Mouse (Mus musculus) megakaryocyte, embryonic 14.5 days (primary cell): ENCODE measurements around the gene Gm26938. TPM values are rescaled to one million over a fixed set of nuclear protein-coding genes. Genes with fewer than 3 reads are reported as not detected.

Source experiments
- H3K27me3 ChIP-seq: replicated peaks from 2 replicates; pipeline ENCODE3; 2012; ENCODE audit warnings: inconsistent platforms
- H3K36me3 ChIP-seq: replicated peaks from 2 replicates; pipeline ENCODE3; 2012; ENCODE audit warnings: low read length, inconsistent platforms, mixed read lengths
- H3K4me1 ChIP-seq: 2 replicates; pipeline ENCODE4 v1.6.1; 2012; ENCODE audit warnings: inconsistent platforms
- H3K4me3 ChIP-seq: replicated peaks from 2 replicates; pipeline ENCODE3; 2012; ENCODE audit warnings: moderate library complexity, mild to moderate bottlenecking, inconsistent platforms
- H3K9me3 ChIP-seq: 2 replicates; pipeline ENCODE4 v1.6.1; 2012; ENCODE audit warnings: inconsistent platforms
- FLI1 ChIP-seq: IDR thresholded peaks from 2 replicates; pipeline ENCODE4 v1.6.1; 2012; ENCODE audit warnings: low read length, inconsistent platforms, mixed read lengths
- GATA1 ChIP-seq: IDR thresholded peaks from 3 replicates; pipeline ENCODE4 v1.6.1; 2012; ENCODE audit warnings: mixed read lengths, low read length, inconsistent platforms, borderline replicate concordance
- polyA plus RNA-seq: library from polyadenylated mRNA; stranded (reverse); fragments of >175 nt; gene quantifications from 2 replicates; pipeline ENCODE4 v1.2.3, GENCODE M21; 2012; ENCODE audit warnings: low replicate concordance; ENCODE audit not compliant: insufficient read depth

The Gm26938 gene
- polyA plus RNA-seq, 1 experiment: not detected

GRCm38 (mm10) chr5:139796001-139796620 is 30.1 kb downstream of the Gm26938 start:
- peaks cover 90% of the 10 kb centered on the region for H3K4me1 ChIP-seq
- TF ChIP-seq GATA1: no peak
- TF ChIP-seq FLI1: no peak
- no peaks in the 10 kb centered on the region for H3K27me3 ChIP-seq
- peak overlapping the region; percentile 99 for H3K4me3 ChIP-seq
- no peaks in the 10 kb centered on the region for H3K9me3 ChIP-seq
- peaks cover 85% of the 10 kb centered on the region for H3K36me3 ChIP-seq

- Histone ChIP-seq H3K4me1 (peaks cover 90% of the 10 kb centered on the region), H3K4me3 (peak overlapping the region; percentile 99), H3K27me3 (no peaks in the 10 kb centered on the region), H3K36me3 (peaks cover 73% of the 10 kb centered on the region), H3K9me3 (no peaks in the 10 kb centered on the region)
- TF ChIP-seq GATA1 (no peak), FLI1 (no peak)
Measured at GRCm38 (mm10) chr5:139794938-139795337, 31.3 kb downstream of the Gm26938 start.

DNA sequence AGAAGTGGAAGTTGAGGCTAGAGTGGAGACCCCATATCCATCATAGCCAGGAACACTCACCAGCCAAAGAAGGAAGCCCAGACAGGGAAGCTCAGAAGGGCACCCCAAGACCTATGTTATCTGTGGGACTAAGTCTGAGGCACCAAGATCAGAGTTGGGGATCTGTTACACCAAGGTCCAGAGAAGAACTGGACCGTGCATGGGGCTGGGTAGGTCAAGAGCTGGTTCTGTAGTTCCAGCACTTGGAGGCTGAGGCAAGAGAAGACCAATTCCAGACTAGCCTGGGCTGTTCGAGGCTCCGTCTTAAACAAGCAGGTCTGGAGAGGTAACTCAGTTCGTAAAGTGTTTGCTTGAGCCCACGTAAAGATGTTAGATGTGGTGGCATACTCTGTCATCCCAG is 32.1 kb downstream of the Gm26938 start:
- Histone ChIP-seq H3K4me3 (peak overlapping the region; percentile 99), H3K4me1 (peaks cover 90% of the 10 kb centered on the region), H3K27me3 (no peaks in the 10 kb centered on the region), H3K36me3 (peaks cover 65% of the 10 kb centered on the region), H3K9me3 (no peaks in the 10 kb centered on the region)
- TF ChIP-seq FLI1 (no peak), GATA1 (no peak)

- Histone ChIP-seq H3K36me3 (peaks cover 59% of the 10 kb centered on the region), H3K9me3 (no peaks in the 10 kb centered on the region), H3K27me3 (no peaks in the 10 kb centered on the region), H3K4me1 (peaks cover 90% of the 10 kb centered on the region), H3K4me3 (peak overlapping the region; percentile 99)
- no peak for TF ChIP-seq FLI1
- no peak for TF ChIP-seq GATA1
Measured at GRCm38 (mm10) chr5:139793338-139794089, 32.7 kb downstream of the Gm26938 start.

DNA sequence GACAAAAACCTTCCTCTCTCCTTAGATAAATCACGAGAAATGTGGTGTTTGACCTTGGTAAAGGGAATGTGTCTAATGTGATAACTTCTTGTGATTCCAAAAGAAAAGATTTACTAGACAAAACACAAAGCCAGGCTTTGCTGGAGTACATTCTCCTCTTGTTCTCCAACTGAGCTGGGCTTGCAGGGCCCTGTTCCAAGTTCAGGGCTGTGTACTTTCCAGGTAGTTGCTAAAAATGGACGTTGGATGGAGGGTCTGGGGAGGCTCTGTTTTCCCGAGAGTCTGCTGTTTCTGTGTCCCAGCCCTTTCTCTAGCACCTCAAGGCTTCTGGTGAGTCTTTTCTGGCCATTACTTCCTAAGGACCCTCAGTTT is 33.3 kb downstream of the Gm26938 start:
- Histone ChIP-seq H3K27me3 (no peaks in the 10 kb centered on the region), H3K36me3 (peaks cover 53% of the 10 kb centered on the region), H3K4me1 (peaks cover 85% of the 10 kb centered on the region), H3K9me3 (no peaks in the 10 kb centered on the region), H3K4me3 (peak overlapping the region; percentile 99)
- TF ChIP-seq FLI1 (no peak), GATA1 (no peak)

DNA sequence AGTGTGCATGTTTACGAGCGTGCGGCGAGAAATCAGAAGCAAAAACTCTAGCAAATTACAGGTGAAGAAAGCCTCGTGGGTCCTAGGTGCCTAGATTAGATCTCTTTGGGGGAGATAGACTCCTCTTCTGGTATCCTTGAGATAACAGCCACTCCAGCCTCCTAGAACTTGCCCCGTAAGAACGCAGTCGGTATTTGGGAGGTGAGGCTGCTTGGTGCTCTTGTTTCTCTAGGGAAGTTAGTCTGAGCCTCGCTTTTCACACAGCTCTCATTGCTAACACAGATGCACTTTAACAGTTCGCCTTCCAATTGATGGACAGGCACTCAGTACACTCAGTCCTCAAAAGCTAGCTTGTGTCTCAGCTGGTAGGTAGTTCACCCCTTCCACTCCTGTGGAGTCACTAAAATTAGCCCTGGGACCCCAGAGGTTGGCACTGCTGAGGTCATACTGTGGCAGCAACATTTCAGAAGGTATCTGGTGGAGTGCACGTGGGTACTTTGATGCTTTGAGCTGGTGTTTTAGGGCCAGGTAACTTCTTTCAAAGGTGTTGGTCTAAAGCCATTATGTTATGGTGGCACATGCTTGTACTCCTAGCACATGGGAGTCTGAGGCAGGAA is 33.9 kb downstream of the Gm26938 start:
- peaks cover 85% of the 10 kb centered on the region for H3K4me1 ChIP-seq
- TF ChIP-seq GATA1 (no peak), FLI1 (no peak)
- H3K9me3 ChIP-seq: no peaks in the 10 kb centered on the region
- no peaks in the 10 kb centered on the region for H3K27me3 ChIP-seq
- peaks cover 46% of the 10 kb centered on the region for H3K36me3 ChIP-seq
- H3K4me3 ChIP-seq: peak overlapping the region; percentile 99

DNA sequence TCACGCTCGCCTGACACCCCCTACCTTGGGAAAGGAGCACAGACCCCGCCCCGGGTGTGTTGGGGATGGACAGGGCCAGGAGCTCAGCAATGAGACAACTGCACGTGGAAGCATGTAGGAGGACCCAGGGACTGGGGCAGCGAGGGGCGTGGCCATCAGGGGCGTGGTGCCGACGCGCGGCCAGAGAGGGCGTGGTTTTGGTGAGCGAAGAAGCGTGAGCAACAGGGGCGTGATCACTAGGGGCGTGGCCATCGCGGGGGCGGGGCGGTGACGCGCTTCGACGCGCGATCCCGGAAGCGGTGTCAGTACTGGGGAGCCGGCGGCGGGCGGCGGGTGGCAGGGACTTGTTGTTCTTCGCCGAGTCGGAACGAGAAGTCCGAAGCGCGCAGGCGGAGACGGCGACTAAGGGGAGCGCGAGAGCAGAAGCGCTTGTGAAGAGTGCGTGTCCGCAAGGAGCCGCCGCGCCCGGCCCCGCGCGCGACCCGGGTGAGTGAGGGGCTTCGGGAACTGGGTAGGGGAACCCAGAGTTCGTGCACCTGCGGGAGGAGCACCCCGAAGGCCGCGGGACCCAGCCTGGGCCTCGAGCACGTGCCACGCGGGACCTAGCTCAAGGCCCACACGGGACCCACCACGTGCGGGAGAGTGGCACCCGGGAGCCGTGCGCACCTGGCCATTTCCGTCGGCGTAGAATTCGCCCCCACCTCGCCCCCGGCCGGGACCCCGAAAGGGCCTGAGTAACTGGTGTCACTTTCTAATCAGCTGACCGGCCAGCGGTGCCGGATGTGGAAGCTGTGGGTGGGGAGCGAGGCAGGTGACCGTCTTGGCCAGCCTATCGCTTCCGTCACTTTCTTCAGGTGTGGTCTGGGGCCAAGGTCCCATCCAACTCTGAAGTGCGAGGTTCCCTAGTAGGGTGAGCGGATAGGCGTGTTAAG is 34.7 kb downstream of the Gm26938 start, which contains the start of gene Mafk:
Gene Mafk (plus strand): TSS at position 287 of the 932 bp plus-strand sequence.
- peaks cover 83% of the 10 kb centered on the region for H3K4me1 ChIP-seq
- H3K36me3 ChIP-seq: peaks cover 38% of the 10 kb centered on the region
- H3K27me3 ChIP-seq: no peaks in the 10 kb centered on the region
- no peaks in the 10 kb centered on the region for H3K9me3 ChIP-seq
- TF ChIP-seq GATA1 (no peak), FLI1 (0 out of 2 replicates have a peak, but pooled peaks have one; percentile 9)
- peak within 1 kb of the TSS; percentile 99 for H3K4me3 ChIP-seq

DNA sequence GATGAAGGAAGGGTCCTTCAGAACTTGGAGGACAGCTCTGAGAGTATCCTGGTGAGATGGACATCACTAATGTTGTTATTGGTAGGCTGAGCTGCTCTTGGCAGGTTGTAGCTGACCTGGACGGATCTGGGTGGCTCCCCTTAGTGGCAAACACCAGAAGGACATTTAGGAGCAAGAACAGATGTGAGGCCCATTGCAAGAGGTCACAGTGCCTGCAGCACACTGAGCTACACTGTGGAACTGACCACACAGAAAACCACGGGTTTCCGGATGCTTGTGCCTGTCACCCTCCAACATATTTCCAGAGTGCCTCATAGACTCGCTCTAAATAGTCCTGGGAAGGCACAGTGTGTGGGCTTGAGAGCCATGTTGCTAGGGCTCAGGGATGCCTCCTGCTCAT is 36.7 kb downstream of the Gm26938 start:
- peak; percentile 66 for TF ChIP-seq FLI1
- no peak for TF ChIP-seq GATA1
- peak overlapping the region; percentile 81 for H3K4me3 ChIP-seq
- no peaks in the 10 kb centered on the region for H3K9me3 ChIP-seq
- H3K36me3 ChIP-seq: peaks cover 20% of the 10 kb centered on the region
- H3K4me1 ChIP-seq: peaks cover 70% of the 10 kb centered on the region
- H3K27me3 ChIP-seq: no peaks in the 10 kb centered on the region

- peak overlapping the region; percentile 77 for H3K4me3 ChIP-seq
- no peaks in the 10 kb centered on the region for H3K36me3 ChIP-seq
- H3K4me1 ChIP-seq: peaks cover 52% of the 10 kb centered on the region
- TF ChIP-seq GATA1 (no peak), FLI1 (no peak)
- no peaks in the 10 kb centered on the region for H3K9me3 ChIP-seq
- no peaks in the 10 kb centered on the region for H3K27me3 ChIP-seq
Measured at GRCm38 (mm10) chr5:139781406-139781805, 44.8 kb downstream of the Gm26938 start.

DNA sequence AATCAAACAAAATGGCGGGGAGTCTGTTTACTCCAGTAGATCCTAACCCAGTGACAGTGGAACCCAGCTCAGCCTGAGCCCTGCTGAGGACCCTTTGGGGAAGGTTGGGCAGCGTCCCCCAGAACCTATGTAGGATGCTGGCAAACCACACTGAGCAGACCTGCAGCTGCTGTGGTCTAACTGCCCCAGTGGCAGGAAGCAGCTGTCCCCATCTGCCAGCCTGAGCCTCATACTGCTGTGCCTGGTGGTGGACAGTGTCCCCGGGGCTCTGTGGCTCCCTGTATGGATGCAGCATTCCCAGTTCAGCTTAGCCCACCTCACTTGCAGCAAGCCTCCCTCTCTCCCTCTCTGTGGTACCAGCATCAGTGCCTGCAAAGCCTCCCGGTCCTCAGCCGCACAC is 49.2 kb downstream of the Gm26938 start:
- Histone ChIP-seq H3K4me1 (peaks cover 67% of the 10 kb centered on the region), H3K9me3 (no peaks in the 10 kb centered on the region), H3K4me3 (peak overlapping the region; percentile 66), H3K27me3 (no peaks in the 10 kb centered on the region), H3K36me3 (peaks cover 22% of the 10 kb centered on the region)
- TF ChIP-seq GATA1 (no peak), FLI1 (no peak)
